Mouse (Mus musculus): ENCODE results near the gene Irak2.

Irak2 gene

GRCm38 (mm10) chr6:113632863-113633262 is 5.4 kb upstream of the Irak2 start:
- ATAC-seq (ENCODE audit: insufficient number of reproducible peaks, low FRiP score, low TSS enrichment): no peak

- ATAC-seq (ENCODE audit: insufficient number of reproducible peaks, low FRiP score, low TSS enrichment): no peak
Observed at GRCm38 (mm10) chr6:113639201-113639600, 934 bp downstream of the Irak2 start.

DNA sequence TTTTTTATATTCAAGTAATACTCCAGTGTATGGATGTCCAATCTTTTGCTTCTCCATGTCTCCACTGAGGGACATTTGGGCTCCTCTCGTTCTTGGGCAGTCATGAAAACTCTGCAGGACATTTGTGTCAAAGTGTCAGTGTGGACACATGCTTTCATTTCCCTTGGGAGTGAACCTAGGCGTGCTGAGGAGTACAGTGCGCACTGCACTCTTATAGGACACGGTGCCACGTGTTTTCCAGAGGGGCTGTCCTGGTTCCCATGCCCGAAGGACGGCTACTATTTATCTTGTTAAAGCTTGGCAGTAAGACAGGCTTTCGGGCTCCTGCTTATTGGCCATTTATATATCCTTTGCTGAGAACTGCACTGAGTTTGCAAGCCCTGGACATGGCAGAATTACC is 4.3 kb downstream of the Irak2 start:
- no peak for ATAC-seq (ENCODE audit: insufficient number of reproducible peaks, low FRiP score, low TSS enrichment)

GRCm38 (mm10) chr6:113643021-113643420 is 4.8 kb downstream of the Irak2 start:
- ATAC-seq (ENCODE audit: insufficient number of reproducible peaks, low FRiP score, low TSS enrichment): no peak

DNA sequence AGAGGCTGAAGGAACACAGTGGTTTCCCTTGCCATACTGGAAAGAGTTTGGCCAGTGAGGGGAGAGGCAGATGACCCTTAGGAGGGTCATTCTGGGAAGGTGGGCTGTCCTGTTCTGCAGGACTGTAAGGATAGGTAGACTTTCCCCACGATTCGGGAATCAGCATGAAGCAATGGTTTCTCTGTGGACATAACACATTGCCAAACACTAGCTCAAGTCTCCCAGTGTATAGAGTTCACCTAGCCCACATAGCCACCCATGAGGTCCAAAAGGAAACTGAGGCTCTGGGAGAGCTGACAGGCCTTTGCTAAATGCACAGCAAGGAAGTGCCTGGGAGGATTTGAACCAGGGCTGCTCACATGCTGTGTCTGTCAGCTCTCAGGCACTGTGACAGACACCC is 5.7 kb downstream of the Irak2 start:
- no peak for ATAC-seq (ENCODE audit: insufficient number of reproducible peaks, low FRiP score, low TSS enrichment)

- no peak for ATAC-seq (ENCODE audit: insufficient number of reproducible peaks, low FRiP score, low TSS enrichment)
Observed at GRCm38 (mm10) chr6:113644808-113645207, 6.5 kb downstream of the Irak2 start.

DNA sequence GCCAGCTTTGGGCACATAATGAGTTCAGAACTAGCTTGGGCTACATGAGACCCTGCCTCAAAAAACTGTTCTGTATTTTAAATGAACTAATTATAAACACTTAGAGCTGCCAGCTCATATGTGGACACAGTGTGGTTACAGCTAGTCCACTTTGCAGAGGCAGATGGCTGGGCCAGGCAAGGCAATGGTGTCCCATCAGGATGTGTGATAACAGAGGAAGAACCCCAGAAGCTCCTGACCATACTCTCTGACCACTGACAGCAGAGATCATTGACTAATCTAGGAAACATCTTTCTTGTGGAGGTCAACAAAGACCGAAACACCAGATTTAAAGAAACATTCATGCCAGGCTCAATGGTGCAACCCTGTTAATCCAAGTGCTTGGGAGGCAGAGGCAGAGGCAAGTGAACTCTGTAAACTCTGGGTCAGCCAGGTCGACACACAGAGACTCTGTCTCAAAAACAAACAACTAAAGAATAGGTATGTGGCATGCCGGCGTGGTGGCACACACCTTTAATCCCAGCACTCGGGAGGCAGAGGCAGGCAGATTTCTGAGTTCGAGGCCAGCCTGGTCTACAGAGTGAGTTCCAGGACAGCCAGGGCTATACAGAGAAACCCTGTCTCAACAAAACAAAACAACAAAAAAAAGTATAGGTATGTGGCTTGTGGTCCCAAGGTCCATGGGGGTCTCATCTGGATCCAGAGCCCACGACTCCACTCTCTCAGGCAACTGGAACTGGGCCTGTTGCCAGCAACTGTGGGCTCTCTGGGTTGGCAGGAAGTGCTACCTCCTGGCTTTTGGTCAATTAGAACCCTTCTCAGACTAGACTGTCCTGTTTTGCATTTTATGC is 11.3 kb downstream of the Irak2 start:
- ATAC-seq (ENCODE audit: insufficient number of reproducible peaks, low FRiP score, low TSS enrichment): no peak

- ATAC-seq (ENCODE audit: insufficient number of reproducible peaks, low FRiP score, low TSS enrichment): no peak
Observed at GRCm38 (mm10) chr6:113650197-113650640, 12.0 kb downstream of the Irak2 start.

- no peak for ATAC-seq (ENCODE audit: insufficient number of reproducible peaks, low FRiP score, low TSS enrichment)
Observed at GRCm38 (mm10) chr6:113651626-113652025, 13.4 kb downstream of the Irak2 start.

- ATAC-seq (ENCODE audit: insufficient number of reproducible peaks, low FRiP score, low TSS enrichment): no peak
Observed at GRCm38 (mm10) chr6:113653551-113653950, 15.3 kb downstream of the Irak2 start.

DNA sequence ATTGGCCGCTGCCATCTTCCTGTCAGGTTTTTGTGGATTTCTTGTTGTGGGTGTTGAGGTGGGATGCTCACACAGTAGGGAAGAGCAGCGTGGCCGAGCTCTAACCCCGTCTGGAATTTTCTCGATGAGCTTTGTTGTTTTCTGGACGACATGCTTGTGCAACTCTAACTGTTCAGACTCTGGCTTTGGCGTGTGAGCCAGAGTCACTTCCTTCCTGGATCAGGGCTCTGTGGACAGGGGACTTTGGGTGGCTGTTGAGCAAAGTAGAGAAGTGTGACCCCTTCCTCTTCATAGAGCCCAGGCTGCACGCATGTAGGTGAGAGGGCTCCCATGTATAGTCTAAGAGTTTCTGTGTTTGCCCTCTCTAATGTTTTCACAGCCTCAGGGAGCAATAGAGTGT is 15.8 kb downstream of the Irak2 start:
- no peak for ATAC-seq (ENCODE audit: insufficient number of reproducible peaks, low FRiP score, low TSS enrichment)

DNA sequence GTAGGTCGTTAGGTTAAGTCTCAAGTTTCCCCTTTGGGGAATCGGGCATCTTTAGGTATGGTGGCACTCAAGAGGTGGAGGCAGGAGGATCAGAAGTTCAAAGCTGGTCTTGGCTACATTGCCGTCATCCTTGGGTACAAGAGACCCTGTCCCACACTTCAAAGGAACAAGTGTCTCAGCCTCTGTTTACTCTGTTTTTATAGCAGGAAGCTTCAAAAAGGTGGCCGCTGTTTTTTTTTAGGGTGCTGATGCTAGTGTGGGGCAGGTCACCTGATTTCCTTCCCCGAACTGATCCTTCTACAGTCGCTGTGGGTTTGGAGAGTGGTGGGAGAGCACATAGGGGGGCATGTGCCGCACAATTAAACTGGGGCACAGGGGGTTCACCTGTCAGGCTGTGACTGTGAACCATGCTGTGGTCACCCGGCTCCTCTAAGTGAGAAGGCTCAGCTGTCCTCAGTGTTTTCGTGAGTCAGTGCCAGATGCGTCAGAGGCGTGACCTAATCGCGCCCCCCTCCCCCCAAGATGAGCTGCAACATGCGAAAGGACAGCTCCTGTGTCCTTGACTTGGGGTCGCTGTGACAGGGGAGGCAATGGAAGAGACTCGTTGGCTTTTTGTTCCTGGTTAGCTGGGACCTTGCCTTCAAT is 16.6 kb downstream of the Irak2 start:
- ATAC-seq (ENCODE audit: insufficient number of reproducible peaks, low FRiP score, low TSS enrichment): no peak

DNA sequence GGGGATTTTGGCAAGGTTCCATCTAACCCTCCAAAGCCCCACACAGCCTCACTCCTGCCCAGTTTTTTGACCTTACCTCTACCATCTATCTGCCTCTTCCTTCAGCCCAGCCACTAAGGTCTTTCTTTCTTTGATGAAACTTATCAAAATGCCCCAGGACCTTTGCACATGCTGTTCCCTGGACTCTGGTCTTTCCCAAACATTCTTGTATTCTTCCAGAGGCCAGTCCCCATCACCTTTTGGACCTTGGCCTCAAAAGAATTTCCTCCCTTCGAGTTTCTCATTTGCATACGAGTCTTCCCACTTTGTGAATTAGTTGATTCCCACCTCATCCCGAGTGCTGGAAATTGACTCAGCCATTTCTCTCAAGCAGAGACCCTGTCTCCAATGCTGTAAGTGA is 17.2 kb downstream of the Irak2 start:
- ATAC-seq (ENCODE audit: insufficient number of reproducible peaks, low FRiP score, low TSS enrichment): no peak

DNA sequence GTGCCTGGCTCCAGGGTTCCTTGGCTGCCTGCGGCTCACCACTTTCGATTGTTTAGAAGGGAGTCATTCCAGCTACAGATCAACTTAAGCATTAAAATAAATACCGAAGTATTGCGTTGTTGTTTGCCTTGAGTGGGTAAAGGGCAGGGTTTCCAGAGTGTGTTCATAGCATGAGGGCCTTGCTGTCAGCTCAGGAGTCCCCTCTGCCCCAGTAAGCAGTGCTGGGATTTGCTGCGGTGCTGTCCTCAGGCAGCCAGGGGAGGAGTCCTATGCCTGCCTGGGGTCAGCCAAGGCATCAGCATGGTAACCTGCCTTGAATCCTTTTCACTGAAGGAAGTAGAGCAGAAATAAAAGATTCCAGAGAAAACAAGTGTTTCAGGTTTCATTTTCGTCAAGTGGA is 18.6 kb downstream of the Irak2 start:
- no peak for ATAC-seq (ENCODE audit: insufficient number of reproducible peaks, low FRiP score, low TSS enrichment)

GRCm38 (mm10) chr6:113658226-113658625 is 20.0 kb downstream of the Irak2 start:
- no peak for ATAC-seq (ENCODE audit: insufficient number of reproducible peaks, low FRiP score, low TSS enrichment)

GRCm38 (mm10) chr6:113659648-113660491 is 21.6 kb downstream of the Irak2 start:
- ATAC-seq (ENCODE audit: insufficient number of reproducible peaks, low FRiP score, low TSS enrichment): no peak

DNA sequence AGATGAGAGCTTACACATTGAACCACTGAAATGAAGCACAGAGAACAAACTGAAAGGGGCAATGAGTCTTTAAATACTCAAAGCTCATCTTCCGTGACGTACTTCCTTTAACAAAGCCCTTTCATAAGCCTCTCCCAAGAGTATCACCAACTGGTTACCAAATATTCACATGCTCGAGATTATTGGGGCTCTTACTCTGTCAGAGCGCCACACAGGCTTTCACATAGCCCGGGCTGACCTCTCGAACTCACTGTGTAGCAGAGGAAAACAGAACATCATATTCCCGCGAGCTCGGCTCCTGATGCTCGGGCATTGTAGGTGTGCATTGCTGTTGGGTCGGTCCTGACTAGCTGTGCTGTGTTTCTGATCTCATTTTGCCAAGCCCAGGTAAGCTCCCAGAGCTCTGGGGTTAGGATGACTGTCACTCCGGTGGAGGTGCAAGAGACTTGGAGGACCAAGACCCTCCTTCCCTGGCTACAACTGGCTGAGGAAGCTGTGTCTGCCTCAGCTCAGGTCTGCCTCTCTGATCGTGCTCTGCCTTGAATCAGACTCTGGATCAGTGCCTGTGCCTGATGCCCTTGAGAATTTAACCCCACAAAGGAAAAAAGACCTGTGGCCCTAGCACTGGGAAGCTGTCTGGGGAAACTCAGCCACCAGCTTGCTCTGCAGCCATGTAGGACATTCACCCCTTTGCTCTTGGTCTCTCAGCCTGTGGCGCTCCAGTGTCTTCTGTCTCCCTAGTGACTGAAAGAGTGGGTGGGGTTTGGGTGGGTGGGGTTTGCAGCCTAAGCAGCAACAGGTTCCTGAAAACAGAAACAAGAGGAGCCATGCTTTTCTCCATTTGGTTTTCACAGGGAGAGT is 22.5 kb downstream of the Irak2 start:
- no peak for ATAC-seq (ENCODE audit: insufficient number of reproducible peaks, low FRiP score, low TSS enrichment)

- no peak for ATAC-seq (ENCODE audit: insufficient number of reproducible peaks, low FRiP score, low TSS enrichment)
Observed at GRCm38 (mm10) chr6:113661353-113662241, 23.3 kb downstream of the Irak2 start.
